Mouse (Mus musculus): Measurements from ENCODE around the gene Cdc42se1.
"Not testable (repeated sequence)": the region's sequence is repeated elsewhere in the genome, so short reads cannot be mapped to it uniquely, and the experiment has no call there.

The Cdc42se1 gene

DNA sequence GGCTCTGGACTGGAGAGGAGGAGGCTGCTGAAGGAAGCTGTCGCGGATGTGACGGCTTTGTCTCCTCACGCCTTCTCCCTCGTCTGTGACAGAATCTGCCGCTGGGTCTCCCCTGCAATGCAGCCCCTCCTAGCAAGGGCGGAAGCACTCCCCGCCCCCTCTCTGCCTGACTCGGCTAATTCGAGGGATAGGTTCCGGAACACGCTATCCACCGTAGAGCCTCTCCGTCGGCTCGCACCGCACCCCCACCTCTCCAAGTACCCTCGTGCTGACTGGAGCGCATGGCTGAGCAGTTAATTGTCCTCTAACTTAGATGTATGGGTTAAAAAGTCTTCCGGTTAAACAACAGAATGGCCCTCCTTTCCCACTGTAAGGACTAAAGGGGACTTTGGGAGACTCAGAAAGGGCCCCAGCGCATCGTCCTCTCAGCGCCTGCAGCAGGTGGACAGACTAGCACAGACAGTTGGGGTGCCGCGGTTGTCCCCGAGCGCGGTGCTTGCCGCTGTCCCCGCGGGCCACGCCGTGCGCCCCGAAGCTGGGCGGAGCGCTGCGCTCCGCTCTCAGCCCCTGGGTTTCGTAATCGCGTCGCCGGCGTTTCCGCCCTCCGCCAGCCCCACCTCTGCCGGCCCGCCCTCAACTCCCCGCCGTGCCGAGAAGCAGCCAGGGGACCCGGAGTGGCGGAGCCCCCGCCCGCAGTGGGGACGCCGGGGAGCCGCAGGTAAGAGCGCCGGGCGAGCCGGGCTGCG, at the start of gene Cdc42se1:
TSS of gene Cdc42se1 (plus strand) at position 585 of the 746 bp plus-strand sequence.
- peak; percentile 71 to 83 for DNase-seq (ENCODE audit: low spot score in 2 of 2)

DNA sequence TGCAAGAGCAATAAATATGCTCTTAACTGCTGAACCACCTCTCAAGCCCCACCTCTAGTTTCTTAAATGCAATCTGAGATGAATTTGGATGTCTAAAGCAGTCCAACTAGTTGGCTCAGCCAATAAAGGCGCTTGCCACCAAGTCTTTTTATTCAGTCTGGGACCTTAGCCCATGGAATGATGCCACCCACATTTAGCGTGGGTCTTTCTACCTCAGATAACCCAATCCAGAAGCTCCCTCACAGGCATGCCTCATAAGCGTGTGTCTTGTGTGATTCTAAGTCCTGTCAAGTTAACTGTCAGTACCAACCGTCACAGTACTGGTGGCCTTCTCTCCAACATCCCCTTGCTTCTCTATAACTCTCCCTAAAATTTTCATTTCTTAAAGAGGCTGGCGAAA, 49.6 kb upstream of the Cdc42se1 start:
- DNase-seq (ENCODE audit: low spot score in 2 of 2) = no peak

DNA sequence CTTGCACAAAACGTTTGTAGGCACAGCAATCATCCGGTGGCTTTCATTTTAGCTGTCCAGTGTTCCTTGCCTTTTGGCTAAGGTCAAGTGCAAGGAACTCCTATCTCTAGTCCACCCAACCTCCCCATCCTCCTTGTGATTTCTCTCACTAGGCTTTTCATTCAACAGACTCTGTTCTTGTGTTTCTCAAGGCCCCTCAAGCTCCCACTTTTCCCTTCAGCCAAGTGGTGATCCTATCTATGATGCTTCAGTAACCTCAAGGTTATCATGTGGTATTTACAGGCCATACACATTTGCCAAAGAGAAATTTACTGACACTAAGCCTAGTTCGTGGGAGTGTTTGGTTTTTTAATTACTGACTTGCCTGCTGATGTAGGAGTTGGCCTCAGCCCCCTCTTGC, 48.6 kb upstream of the Cdc42se1 start:
- DNase-seq (ENCODE audit: low spot score in 2 of 2) = no peak

DNA sequence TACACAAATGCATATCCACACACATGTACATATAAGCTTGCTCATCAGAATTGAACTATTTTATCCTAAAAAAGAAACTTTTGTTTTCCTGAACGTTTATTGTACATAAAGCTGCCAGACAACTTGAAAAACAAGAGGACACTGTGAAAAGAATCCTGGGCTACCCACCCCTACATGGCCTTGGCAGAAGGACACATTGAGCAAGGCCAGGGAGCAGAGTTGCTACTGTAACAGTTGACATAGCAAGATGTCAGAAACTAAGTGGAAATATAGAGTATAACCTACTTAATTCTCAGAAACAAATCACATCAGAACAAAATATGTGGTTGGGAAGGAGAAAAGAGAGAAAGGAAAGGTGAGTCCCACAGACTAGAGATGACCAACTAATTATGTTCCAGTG, 46.7 kb upstream of the Cdc42se1 start:
- no peak for DNase-seq (ENCODE audit: low spot score in 2 of 2)

DNA sequence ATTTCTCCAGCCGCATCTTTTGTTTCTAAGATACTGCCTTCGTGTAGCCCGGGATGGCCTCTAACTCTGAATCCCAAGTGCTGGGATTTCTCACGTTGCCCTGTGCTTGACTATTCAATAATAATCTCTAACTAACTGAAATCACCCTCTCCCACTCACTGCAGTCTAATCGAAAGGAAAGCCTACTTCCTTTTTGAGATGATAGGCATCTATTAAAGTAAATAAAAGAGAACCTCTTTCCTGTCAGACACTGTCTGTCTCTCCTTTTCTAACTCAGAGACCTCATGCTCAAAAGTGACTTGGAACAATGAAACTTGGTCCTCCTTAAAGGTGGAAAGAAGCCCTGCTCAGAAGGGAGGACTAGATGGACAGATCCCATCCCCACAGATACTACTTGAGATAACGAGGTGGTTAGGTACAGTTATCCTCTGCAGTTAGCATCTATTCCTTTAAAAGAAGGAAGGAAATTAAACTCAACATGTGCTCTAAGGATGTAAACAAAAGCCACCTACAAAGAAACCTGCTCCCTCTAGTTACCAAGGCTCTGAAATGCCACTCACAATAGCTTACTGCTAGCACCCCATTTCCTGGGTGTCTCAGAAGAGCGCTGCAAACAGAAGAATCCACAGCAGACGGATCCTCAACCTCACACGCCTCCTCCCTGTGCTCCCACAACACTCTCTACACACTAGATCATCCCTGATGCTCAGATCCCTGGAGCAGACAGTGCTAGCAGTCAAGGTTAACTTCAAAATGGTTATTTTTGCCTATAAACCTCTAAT, 43.5 kb upstream of the Cdc42se1 start:
- DNase-seq (ENCODE audit: low spot score in 2 of 2) = no peak

DNA sequence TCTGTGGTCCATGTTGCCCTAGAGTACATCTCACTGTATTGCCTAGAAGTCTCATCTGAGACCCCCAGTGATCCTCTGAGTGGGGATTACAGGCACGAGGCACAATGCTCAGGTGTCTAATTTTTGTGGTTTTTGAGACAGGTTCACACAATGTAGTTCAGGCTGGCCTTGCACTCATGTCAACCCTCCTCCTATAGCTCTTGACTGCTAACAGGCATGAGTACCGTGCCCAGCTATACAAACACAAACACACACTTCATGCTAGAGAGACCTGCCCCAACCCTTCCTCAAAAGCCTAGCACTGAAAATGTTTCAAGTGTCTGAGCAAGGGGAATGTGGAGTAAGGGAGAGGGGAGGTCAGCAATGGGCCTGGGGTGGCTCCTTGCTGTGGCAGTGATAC, 42.4 kb upstream of the Cdc42se1 start:
- DNase-seq (ENCODE audit: low spot score in 2 of 2) = no peak

DNA sequence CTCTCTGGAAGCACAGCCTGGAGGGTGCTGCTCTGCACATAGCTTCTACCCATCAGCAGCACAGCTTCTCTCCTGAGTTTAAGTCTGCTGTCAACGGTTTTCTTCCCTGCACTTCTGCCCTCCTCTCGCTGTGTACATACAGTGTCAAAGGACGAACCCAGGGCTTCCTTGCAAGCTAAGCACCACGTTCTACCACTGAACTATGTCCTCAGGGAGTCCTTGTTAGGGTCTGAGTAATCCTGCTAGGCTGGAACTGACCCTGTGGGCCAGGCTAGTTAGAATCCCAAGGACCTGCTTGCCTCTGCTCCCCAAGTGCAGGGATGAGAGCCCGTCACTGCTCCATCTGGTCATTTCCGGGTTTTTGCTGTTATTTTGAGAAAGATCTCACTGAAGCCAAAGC, 41.6 kb upstream of the Cdc42se1 start:
- no peak for DNase-seq (ENCODE audit: low spot score in 2 of 2)

DNA sequence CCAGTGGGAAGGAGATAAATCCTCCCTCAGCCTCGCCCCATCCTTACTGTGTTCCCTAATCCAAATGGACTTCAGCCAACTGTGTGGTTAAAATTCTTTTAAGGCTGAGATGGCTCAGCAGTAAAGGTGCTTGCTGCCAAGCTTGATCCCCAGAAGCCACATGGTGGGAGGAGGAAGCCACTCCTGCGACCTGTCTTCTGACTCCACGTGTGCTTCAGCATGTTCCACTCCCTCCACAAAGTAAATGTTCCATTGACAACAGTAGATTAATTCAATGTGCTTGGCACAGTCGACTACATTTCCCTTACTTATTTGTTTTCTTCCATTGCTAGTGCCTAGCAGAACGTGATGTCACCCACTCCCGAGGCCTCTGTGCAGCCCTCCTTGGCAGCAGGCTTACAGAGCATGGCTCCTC, 33.8 kb upstream of the Cdc42se1 start:
- no peak for DNase-seq (ENCODE audit: low spot score in 2 of 2)

DNA sequence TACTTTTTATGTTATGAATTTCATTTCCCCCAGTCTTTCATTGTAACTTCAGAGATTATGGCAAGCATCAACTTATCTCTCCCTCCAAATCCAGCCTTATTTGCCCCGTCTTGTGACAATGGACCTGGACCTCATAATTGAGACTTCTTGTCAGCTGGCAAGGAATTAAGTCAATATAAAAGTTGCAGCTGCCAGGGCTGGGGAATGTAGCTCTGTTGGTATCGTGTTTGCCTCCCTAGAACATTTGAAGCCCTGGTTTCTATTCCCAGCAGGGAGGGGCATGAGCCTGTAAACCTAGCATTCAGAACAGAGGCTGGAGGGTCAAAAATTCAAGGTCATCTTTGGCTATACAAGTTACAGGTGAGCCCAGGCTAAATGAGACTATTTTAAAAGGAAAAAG, 32.8 kb upstream of the Cdc42se1 start:
- no peak for DNase-seq (ENCODE audit: low spot score in 2 of 2)

DNA sequence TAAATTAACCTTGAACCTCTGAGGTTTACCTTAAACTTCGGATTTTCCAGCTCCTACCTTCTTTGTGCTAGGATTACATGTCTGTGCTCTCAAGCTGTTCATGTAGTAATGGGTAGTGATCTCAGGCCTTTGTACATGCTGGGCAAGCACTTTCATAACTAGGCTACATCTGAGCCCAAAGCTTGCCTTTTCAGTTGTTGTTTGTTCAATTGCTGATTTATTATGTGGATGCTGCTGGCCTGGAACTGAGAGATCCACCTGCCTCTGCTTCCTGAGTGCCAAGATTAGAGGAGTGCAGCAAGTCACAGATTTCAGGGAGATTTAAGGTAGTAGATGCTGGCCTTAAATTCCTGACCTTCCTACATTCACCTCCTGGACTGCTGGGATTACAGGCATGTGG, 29.4 kb upstream of the Cdc42se1 start:
- DNase-seq (ENCODE audit: low spot score in 2 of 2) = no peak

DNA sequence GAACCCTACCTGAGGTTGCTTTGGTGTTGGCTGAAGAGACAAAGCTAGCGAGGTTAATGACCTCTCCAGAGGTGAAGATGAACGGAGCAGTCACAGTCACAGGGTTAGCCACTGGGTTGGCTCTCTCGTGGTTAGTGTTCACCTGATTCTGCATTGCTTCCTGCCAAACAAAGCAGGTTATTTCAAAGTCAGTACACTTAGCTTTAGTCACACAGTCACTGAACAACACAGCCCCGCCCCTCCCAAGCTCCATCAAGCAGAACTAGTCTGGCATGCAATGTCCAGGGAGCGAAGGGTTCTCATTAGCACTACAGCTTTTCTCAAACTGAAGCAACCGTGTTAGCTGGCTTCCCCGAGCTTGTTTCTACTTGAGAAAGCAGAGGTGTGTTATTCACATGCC, 28.4 kb upstream of the Cdc42se1 start:
- no peak for DNase-seq (ENCODE audit: low spot score in 2 of 2)

DNA sequence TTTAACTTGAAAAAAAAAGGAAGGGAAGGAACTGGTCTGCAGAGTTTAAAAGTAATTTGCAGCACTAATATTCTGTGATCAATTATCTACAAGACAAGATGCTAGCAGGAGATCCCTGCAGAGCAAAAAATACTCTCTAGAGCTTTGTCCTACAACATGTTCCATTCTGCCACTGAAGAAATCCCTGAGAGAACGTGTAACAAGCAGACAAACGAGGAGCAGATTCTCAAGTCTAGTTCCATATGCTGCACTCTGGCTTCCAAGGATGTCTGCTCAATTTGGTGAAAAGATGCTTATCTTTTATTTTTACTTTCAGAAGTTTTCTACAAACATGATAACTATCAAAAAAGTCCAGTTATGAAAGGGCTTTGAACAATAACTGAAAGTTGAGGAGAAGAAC, 28.0 kb upstream of the Cdc42se1 start:
- no peak for DNase-seq (ENCODE audit: low spot score in 2 of 2)

DNA sequence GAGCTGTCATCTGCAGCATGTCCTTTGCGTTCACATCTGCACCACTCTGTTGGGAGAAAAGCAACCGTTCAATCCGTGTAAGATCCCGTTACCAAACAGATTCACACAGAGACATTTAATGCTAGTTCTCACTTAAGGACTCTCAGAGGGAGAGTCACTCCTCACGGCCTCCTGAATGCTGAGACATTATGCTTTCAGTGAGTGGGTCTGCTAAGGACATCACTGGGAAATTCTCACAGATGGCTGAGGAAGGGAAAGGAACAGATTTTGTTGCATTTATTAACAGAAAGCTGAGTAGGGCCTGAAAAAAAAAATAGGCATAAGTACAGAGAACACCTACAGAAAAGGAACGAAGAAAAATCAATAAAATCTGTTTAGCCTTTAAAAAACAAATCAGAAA, 24.7 kb upstream of the Cdc42se1 start:
- DNase-seq (ENCODE audit: low spot score in 2 of 2) = no peak

DNA sequence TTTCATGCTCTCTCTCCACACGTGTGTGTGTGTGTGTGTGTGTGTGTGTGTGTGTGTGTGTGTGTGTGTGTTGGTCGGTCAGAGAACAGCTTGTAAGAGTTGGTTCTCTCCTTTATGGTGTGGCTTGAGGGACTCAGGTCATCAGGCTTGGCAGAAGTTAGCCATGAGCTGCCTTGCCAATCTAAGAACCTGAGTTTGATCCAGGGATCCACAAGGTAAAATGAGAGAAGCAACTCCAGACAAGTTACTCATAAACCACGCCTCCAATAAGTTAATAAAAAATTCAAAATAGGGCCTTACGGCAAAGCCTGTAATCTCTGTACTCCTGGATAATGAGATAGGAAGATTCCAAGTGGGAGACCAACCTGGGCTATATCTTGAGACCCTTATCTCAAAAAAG, 20.2 kb upstream of the Cdc42se1 start:
- DNase-seq (ENCODE audit: low spot score in 2 of 2) = no peak

DNA sequence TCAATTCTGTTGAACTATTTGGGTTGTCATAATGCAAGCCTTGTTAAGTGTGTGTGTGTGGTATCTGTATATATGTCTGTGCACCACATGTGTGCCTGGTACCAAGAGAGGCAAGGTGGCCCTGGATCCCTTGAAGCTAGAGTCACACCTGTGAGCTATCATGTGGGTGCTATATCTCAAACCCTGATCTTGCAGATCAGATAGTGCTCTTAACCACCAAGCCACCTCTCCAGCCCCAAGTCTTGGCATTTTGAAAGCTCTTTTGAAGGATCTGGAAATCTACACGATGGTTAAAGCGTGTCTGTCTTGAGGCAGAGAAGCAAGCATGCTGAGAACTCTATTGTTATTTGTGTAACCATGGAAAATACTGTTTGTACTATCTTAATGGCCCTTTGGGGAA, 17.9 kb upstream of the Cdc42se1 start:
- no peak for DNase-seq (ENCODE audit: low spot score in 2 of 2)

DNA sequence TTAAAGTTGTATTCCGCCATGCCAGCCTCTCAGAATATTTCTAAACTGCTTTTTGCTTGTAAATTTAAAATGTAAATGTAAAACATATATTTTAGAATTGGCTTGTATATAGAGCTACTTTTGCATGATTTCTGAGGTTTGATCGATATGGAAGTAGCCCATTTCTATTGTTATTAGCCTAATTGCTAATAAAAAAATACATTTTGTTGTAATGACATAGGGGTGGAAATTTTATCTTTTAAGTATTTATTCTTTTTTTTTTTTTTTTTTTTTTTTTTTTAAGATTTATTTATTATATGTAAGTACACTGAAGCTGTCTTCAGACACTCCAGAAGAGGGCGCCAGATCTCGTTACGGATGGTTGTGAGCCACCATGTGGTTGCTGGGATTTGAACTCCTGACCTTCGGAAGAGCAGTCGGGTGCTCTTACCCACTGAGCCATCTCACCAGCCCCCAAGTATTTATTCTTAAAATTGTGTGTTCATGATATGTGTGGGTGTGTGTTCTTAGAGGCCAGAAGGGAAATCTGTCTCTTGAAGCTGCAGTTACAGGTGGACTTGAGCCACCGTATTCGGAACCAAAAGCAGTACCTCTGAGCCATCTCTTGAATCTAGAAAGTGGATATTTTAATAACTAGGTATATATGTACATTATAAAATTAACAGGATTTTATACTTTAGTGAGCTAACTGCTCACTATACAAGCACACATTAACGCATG, 15.5 kb upstream of the Cdc42se1 start:
- not testable (repeated sequence) for DNase-seq (ENCODE audit: low spot score in 2 of 2)

DNA sequence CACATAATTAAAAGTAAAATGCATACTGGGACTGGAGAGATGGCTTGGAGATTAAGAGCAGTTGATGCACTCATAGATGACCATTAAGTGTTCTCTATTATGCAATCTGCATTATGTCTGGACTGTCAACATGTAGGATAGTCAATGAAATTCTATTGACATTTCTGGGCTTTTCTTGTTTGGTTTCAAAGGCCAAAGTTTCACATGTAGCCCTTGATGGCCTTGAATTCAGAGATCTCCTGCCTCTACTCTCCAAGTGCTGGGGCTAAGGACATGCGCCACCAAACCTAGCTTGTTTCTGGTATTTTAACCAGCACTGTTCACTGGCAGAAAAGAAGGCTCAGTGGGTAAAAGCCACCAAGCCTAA, 14.9 kb upstream of the Cdc42se1 start:
- DNase-seq (ENCODE audit: low spot score in 2 of 2) = no peak

DNA sequence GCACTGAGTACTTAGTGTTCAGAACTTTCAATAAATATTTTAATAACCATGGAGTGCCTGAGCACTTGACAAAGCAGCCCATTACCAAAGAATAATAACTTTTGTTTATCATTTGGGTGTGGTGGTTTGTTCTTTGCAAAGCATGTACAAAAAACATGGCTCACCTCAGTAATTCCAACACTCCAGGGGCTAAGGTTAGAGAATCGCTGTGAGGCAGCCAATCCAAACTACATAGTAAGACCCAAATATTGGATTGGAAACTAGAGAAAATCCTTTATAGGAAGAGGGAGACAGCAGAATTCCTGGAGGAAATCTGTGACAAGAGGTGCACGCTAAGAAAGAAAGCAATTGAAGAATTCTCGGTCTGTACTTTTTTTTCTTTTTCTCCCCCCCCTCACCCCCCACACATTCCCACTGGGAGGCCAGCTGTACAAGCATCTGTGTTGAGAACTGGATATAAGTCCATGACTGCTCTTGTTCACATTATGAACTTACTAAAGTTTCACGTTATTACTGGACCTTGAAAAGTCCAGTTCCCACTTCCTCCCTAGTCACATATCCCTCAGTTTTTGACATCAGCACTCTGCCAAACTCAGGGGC, 11.8 kb upstream of the Cdc42se1 start:
- no peak for DNase-seq (ENCODE audit: low spot score in 2 of 2)

DNA sequence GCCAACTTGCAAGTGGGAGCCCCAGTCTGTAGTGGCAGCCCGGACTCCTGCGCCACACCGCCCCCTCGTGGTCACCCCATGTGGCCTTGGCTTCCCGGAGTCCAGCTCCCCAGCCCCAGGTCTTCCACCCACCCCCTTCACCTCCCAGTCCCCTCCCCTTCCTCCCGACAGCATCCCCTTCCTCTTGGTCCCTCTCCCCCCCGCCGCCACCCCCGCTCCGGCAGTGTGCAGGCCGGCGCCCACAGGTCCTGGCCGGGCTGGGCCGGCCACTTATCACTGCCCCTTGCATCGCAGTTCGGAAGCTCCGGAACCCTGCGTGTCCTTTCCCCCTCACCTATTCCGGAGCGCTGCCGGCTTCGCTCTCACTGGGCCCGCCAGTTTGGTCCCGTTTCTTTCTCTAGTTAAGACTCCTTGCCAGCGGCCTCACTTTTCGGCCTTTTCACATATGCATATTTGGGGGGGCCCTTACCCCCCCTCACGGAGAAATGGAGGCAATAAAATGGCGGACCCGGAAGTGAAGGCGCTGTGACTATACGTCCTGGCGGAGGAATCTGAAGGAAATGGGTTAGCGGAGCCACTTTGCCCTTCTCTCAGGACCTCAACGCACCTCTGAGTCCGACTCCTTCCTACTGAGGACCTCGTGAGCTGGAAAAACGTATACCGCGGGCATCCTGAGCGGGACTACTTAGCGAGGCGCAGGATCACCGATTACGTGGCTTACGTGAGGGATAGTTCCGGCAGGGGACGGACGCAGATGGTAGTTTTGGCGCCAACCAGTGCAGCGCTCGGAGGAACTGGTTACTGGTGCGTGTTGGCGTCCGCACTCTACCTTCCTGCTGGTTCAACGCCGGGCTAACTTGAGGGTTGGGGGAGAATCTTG, 11.0 kb upstream of the Cdc42se1 start, which contains the start of gene Gabpb2:
TSS of gene Gabpb2 (minus strand) at position 662 of the 880 bp plus-strand sequence.
- peak; percentile 94 to 95 for DNase-seq (ENCODE audit: low spot score in 2 of 2)

DNA sequence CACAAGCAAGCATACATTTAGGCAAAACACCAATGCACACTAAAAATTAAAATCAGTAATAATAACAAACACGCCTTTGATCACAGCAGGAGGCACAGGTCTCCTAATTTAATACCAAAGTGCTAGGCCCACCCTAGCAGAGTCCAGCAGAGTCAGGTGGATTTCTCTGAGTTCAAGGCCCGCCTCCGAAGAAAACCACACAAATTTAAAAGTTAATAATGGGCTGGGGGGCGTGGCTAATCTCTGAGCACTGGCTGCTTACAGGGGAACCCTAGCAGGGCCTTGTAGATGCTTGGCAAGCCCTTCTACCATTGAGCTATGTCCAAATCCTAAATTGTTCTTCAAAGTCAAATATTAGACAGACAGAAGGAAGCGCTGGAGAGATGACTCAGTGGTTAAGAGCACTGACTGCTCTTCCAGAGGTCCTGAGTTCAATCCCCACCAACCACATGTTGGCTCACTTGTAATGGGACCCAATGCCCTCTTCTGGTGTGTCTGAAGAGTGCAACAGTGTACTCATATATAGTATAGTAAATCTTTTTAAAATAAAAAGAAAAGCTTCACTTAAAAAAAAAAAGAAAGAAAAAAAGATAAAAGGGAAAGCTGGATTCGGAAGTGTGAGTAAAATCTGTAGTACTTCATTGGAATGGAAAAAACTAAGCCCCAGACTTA, 9.9 kb upstream of the Cdc42se1 start:
- no peak for DNase-seq (ENCODE audit: low spot score in 2 of 2)

DNA sequence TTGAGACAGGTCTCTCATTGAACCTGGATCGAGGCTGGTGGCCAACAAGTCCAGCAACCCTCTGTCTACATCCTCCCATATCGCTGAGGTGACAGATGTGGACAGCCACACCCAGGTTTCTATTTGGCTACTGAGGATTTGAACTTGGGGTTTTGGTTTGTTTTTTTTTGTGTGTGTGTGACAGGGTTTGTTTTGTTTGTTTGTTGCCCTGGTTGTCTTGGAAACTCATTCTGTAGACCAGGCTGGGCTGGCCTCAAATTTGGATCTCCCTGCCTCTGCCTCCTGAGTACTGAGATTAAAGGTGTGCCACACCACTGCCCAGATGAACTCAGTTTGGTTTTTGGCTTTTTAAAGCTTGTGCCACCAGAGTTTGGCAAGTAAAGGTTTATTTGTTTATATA, 5.5 kb upstream of the Cdc42se1 start:
- no peak for DNase-seq (ENCODE audit: low spot score in 2 of 2)

Measured in cerebellum, postnatal 4 days (tissue).